In genomic region chr3:97940511-97941204, GRCm38 (mm10) we compare ENCODE assay signal across 8 mouse cellular contexts. TPM values are rescaled to one million over a fixed set of nuclear protein-coding genes. Genes with fewer than 3 reads are reported as not detected.
DNase-seq lines count a peak whose midpoint lies in the region; ATAC-seq and TF ChIP-seq lines count a peak whose summit lies in the region.

No protein-coding gene starts in this region.

- no peak overlapping the region for H3K4me3 ChIP-seq in gastrocnemius, adult 2 months
- H3K4me3 ChIP-seq in hindbrain, postnatal 0 days (ENCODE audit: low read length) = no peak overlapping the region
- no peak overlapping the region for H3K4me3 ChIP-seq in stomach, embryonic 15.5 days (replicated peaks)

- intact Hi-C loops in gastrocnemius, adult 2 months (cut with DNase I) = no loop called here

- TF ChIP-seq CTCF in gastrocnemius, adult 2 months (IDR thresholded peaks at IDR 0.05) = no peak
- no peak for TF ChIP-seq CTCF in hindbrain, postnatal 0 days (IDR thresholded peaks at IDR 0.05; ENCODE audit: low read depth)

- WGBS in hindbrain, postnatal 0 days = 18% methylated on average over 9 of the region's 9 CpGs
- 35% methylated on average over 9 of the region's 9 CpGs for WGBS in stomach, embryonic 15.5 days

- H3K4me2 ChIP-seq in hindbrain, postnatal 0 days (ENCODE audit: low read depth, low read length) = no peak overlapping the region
- no peak overlapping the region for H3K4me2 ChIP-seq in stomach, embryonic 15.5 days

- no peaks in the 10 kb centered on the region for H3K27me3 ChIP-seq in hindbrain, postnatal 0 days (ENCODE audit: insufficient read depth, low read length)
- no peaks in the 10 kb centered on the region for H3K27me3 ChIP-seq in stomach, embryonic 15.5 days (replicated peaks)

- peak; percentile 53 for ATAC-seq in hindbrain, postnatal 0 days
- ATAC-seq in stomach, embryonic 15.5 days (ENCODE audit: insufficient read depth, low FRiP score, low read depth) = 0 out of 2 replicates have a peak, but pooled peaks have one; percentile 9
- no peak for ATAC-seq in inflammation-experienced regulatory T-cells, adult 6 months

- H3K27ac ChIP-seq in gastrocnemius, adult 2 months = peak overlapping the region; percentile 10; the same call in 1 of the 2 replicates
- peak overlapping the region; percentile 61 for H3K27ac ChIP-seq in hindbrain, postnatal 0 days
- H3K27ac ChIP-seq in stomach, embryonic 15.5 days = peak overlapping the region; percentile 77

- no peak overlapping the region for H3K9ac ChIP-seq in hindbrain, postnatal 0 days (replicated peaks; ENCODE audit: low read length)
- no peak overlapping the region for H3K9ac ChIP-seq in stomach, embryonic 15.5 days

- H3K36me3 ChIP-seq in hindbrain, postnatal 0 days (ENCODE audit: insufficient read depth, low read length) = no peaks in the 10 kb centered on the region
- H3K36me3 ChIP-seq in stomach, embryonic 15.5 days = no peaks in the 10 kb centered on the region

- peak; percentile 32 for DNase-seq in gastrocnemius, adult 2 months
- no peak for DNase-seq in gastrocnemius, postnatal 4 days (ENCODE audit: low spot score in 2 of 2)
- DNase-seq in lung, postnatal 10 days = peak; percentile 46
- no peak for DNase-seq in lung, postnatal 36 days
- peak; percentile 39 for DNase-seq in hindbrain, postnatal 0 days (ENCODE audit: low spot score)
- no peak for DNase-seq in adrenal gland, postnatal 10 days

- peaks cover 26% of the 10 kb centered on the region for H3K4me1 ChIP-seq in hindbrain, postnatal 0 days (ENCODE audit: insufficient read depth, low read length)
- H3K4me1 ChIP-seq in stomach, embryonic 15.5 days = peaks cover 38% of the 10 kb centered on the region

- no peaks in the 10 kb centered on the region for H3K9me3 ChIP-seq in hindbrain, postnatal 0 days (ENCODE audit: low read length)
- no peaks in the 10 kb centered on the region for H3K9me3 ChIP-seq in stomach, embryonic 15.5 days

RNA-seq across cellular contexts. Expression of gene Sec22b, which starts 39.7 kb away (rescaled TPM):
- 10 to 100 TPM; 24.2 to 32.1 TPM for total RNA-seq in gastrocnemius, adult 2 months (2021)
- 10 to 100 TPM; 54.6 to 65.0 TPM for total RNA-seq in gastrocnemius, postnatal 4 days (2021)
- 50.9 and 54.6 TPM in 2 replicates for total RNA-seq in hindbrain, postnatal 0 days (2014; rRNA removed)
- polyA plus RNA-seq in hindbrain, postnatal 0 days (2015; fragmentation: Nextera tagmentation; extraction: Ambion mirVana) = 94.7 and 95.1 TPM in 2 replicates
- polyA plus RNA-seq in stomach, embryonic 15.5 days (2015; fragmentation: Nextera tagmentation; extraction: Ambion mirVana) = 139 and 143 TPM in 2 replicates
- 10 to 100 TPM; 78.5 to 85.2 TPM for total RNA-seq in adrenal gland, postnatal 10 days (2021)
- polyA plus RNA-seq in inflammation-experienced regulatory T-cells, adult 6 months (2017; shearing (Covaris generic)) = 100 to 1,000 TPM in 1 of 3 experiments, 10 to 100 TPM in 2; 74.0 to 102 (median 82.1) TPM

RNA-seq across cellular contexts. Expression of gene Pde4dip, which starts 52.2 kb away (rescaled TPM):
- 1,000 to 10,000 TPM; 3,559 to 3,570 TPM for total RNA-seq in gastrocnemius, adult 2 months (2021)
- 1,000 to 10,000 TPM; 1,016 to 1,021 TPM for total RNA-seq in gastrocnemius, postnatal 4 days (2021)
- total RNA-seq in hindbrain, postnatal 0 days (2014; rRNA removed) = 79.6 TPM in 2 replicates
- 44.4 and 48.1 TPM in 2 replicates for polyA plus RNA-seq in hindbrain, postnatal 0 days (2015; fragmentation: Nextera tagmentation; extraction: Ambion mirVana)
- 21.3 and 24.0 TPM in 2 replicates for polyA plus RNA-seq in stomach, embryonic 15.5 days (2015; fragmentation: Nextera tagmentation; extraction: Ambion mirVana)
- total RNA-seq in adrenal gland, postnatal 10 days (2021) = 100 to 1,000 TPM in 1 of 2 experiments, 10 to 100 TPM in 1; 79.3 to 173 TPM
- 10 to 100 TPM in 2 of 3 experiments, 1 to 10 TPM in 1; 9.1 to 13.1 (median 11.2) TPM for polyA plus RNA-seq in inflammation-experienced regulatory T-cells, adult 6 months (2017; shearing (Covaris generic))

Comparison
In these comparisons a context has a peak if more than half of its experiments do, and no peak if none do; other contexts are left out.
1. DNase-seq: peak in gastrocnemius, adult 2 months (single experiment), lung, postnatal 10 days (single experiment) and hindbrain, postnatal 0 days (single experiment); none in gastrocnemius, postnatal 4 days (0 of 2), lung, postnatal 36 days (single experiment) and adrenal gland, postnatal 10 days (single experiment).
2. H3K27ac ChIP-seq: peak in every context shown above with its lines; median percentile 77 in stomach, embryonic 15.5 days; 61 in hindbrain, postnatal 0 days; 10 in gastrocnemius, adult 2 months.
3. RNA of gene Pde4dip, which starts 52.2 kb away (total RNA-seq): 3,559 to 3,570 TPM in gastrocnemius, adult 2 months and 1,016 to 1,021 TPM in gastrocnemius, postnatal 4 days; 79.3 to 173 TPM in adrenal gland, postnatal 10 days and 79.6 TPM in hindbrain, postnatal 0 days; every median in the first group is over 4 times any median in the second.